Mouse (Mus musculus) hindlimb bud, embryonic 11.5 days (tissue): ENCODE measurements around the gene Sh2d2a.
"Not testable (repeated sequence)": the region's sequence is repeated elsewhere in the genome, so short reads cannot be mapped to it uniquely, and the experiment has no call there.

Experiments used
- DNase-seq: peaks from one replicate; pipeline ENCODE4 v3.0.0-alpha.2; 2012; ENCODE audit warnings: low read depth, low spot score; ENCODE audit errors: extremely low spot score

The Sh2d2a gene

DNA sequence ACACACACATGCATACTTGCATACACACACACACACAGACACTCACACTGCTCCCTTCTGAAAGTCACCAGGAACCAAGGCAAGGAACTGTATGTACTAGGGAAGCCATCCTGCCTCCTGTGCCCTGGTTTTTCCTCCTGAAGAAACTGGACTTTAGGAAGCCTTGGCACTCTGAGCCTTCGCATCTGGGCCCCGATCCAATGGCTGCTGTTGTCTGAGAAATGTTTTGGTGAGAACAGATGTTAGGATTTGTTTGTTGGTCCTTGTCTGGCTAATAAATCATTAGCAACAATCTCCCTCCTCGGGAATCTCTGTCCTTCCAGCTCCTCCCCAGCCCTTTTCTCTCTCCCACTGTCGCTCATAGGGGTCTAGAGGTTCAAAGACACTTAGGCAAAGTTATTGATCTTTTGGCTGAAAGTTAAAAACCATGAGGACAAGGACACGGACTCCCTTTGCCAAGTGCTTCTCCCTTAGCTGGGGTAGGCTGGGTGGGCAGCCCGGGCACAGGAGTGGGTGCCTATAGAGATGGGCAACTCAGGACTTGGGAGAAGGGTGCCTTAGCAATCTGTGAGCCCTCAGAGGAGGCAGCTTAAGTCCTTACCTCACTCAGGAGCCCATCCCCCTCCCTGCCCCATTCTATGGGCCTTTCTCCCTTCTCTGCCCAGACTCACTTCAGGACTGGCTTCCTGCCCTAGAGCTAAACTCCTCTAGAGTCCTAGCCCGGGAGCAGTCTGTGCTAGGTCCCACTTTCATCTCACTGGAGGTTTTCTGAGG, 8.4 kb downstream of the Sh2d2a start:
- DNase-seq: no peak

DNA sequence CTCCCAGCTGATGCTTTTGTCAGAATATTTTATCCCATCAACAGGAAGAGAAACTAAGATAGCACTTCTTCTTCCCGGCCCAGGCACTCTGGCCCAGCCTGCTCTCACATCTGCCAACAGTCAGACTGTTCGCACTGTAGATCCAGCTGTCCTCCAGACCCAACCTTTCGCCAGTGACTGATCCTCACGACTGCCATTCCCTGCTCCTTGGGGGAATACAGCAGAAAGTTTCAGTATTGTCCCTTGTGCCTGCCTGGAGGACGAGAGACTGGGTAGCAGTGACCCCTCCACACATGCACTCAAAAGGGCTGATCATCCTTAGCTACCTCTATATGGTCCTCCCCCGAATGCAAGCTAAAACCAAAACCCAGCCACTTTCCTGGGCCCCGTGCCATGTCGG, 9.4 kb downstream of the Sh2d2a start:
- no peak for DNase-seq

DNA sequence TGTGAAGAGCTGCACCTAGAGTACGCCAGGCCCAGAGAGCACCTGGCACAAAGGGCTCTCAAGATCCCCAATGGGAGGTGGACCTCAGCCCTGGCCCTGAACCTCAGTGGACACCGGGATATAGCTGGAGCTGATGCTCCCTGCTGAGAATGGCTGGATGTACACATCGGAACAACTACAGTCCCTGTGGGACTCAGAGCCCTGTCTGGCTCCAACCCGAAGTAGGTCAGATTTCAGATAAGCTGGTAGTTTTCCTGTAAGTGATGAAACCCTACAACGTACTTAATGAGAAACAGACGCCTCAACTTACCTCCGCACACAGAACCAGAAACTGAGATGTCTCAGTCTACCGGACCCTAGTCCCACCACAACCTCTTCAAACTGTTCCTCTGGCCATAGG, 11.1 kb downstream of the Sh2d2a start:
- no peak for DNase-seq

DNA sequence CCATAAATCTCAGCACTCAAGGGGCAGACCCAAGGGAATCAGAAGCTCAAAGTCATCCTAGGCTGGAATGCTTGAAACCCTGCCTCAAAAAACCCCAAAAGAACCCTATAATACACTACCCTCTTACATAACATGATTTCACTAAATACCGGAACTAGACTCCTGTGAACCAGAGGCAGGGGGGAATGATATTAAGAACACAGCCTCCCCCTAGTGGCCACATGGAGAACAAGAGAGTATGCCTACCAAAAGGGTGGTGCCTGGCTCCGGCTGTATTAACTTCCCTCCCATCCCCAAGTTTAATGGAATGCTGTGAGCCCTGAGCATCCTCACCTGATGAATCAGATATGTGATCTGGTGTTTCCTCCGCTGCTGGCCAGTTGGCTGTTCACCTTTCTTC, 13.3 kb downstream of the Sh2d2a start:
- DNase-seq: peak; percentile 33

DNA sequence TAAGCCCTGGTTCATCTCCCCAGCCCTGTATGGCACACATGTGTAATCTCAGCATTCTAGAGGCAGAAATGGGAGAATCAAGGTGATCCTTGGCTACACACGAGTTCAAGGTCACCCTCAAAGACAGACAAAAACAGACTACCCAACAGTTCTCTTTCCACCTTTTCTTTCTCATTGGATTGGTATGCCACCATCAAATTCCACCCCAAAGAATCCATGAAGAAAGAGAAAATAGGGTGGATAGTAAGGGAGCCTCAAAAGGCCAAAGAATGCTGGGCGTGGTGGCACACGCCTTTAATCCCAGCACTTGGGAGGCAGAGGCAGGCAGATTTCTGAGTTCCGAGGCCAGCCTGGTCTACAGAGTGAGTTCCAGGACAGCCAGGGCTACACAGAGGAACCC, 17.6 kb downstream of the Sh2d2a start:
- DNase-seq: not testable (repeated sequence)

DNA sequence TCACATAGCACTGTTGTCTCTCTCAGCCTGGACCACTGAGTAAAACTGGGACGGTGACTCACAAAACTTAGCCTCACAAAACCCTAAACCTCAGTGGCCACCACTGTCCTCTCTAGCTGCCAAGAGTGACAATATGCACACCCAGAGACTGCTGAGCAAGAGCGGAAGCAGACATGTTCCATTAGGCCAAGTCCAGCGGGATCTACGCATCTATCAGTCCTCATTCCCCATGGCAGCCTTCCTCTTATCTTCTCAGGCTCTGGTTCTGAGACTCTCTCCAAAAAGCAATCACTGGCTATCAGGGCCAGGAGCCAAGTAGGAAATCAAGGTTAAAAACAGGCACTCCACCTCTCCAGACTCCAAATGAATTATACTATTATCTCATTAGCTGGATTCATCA, 31.2 kb downstream of the Sh2d2a start:
- no peak for DNase-seq

DNA sequence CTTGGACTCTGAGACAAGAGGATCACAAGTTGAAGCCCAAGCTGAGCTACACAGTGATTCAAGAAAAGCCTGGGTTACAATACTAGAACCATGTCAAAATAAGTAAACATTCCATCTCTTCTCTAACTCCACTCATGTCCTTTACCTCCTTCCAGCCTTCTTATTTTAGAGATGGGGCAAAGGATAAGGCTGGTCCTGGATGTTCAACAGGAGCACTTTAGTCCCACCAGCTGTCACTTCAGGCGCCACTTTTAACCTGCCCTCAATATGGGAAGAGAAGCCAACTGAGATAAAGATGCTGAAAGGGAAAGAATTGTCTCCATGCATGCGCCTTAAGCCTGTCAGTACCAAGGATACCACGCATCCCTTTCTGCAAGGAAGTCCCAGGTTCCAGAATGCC, 37.7 kb downstream of the Sh2d2a start:
- no peak for DNase-seq

DNA sequence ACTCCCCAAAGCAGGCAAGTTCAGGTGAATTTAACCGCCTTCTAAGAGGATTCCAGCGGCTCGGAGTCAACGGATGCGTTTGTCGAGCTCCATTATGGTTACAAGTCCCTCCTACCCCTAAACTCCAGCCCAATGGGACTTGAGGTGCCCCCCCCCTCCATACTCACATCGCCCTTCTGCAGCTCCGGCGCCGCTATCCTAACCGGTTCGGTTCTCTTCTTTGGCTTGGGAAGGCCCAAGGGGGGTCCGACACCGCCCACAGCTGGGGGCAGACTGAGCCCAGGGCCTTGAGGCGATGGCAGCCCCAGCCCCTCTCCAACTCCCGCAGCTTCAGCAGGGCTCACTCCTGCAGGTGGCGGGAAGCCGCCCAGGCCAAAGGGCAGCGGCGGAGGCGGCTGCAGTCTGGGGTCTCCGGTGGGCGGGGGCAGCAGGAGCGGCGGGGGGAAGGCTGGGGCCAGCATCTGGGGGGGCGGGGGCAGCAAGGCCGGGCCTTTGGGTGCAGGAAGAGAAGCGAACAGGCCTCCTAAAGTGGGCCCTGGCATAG, 38.2 kb downstream of the Sh2d2a start:
- no peak for DNase-seq

GRCm38 (mm10) chr3:87885281-87886003, 38.9 kb downstream of the Sh2d2a start, which contains the start of gene Prcc:
Gene Prcc (minus strand): TSS chr3:87885608.
- DNase-seq: peak; percentile 99

DNA sequence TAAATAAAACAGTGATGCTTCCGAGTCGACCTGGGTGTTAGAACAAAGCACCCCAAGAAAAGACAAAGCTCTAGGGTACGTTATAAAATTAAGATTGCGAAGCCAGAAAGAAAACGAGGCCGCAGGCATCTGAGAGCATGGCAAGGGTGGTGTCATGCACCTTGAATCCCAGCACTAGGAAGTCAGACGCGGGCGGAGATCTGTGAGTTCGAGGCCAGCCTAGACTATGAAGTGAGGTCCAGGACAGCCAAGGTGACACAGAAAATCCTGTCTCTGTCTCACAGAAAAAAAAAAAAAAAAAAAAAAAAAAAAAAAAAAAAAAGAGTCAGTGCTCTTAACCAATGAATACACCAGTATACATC, 39.4 kb downstream of the Sh2d2a start:
- DNase-seq: no peak

- no peak for DNase-seq
These were observed 39.9 kb downstream of the Sh2d2a start for GRCm38 (mm10) chr3:87886416-87886815.

DNA sequence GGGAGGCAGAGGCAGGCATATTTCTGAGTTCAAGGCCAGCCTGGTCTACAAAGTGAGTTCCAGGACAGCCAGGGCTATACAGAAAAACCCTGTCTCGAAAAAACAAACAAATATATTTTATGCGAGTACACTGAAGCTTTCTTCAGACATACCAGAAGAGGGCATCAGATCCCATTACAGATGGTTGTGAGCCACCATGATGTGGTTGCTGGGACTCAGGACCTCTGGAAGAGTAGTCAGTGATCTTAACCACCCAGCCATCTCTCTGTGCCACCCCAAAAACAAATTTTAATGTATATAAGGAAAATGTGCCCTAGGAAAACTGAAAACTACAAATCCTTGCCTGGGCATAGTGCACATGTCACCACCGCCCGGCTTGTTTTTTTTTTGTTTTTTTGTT, 40.8 kb downstream of the Sh2d2a start:
- DNase-seq: not testable (repeated sequence)

- no peak for DNase-seq
These were observed 44.9 kb downstream of the Sh2d2a start for GRCm38 (mm10) chr3:87891481-87891880.

- no peak for DNase-seq
These were observed 46.9 kb downstream of the Sh2d2a start for GRCm38 (mm10) chr3:87893367-87893905.

- DNase-seq: no peak
These were observed 52.7 kb downstream of the Sh2d2a start for GRCm38 (mm10) chr3:87899266-87899665.

DNA sequence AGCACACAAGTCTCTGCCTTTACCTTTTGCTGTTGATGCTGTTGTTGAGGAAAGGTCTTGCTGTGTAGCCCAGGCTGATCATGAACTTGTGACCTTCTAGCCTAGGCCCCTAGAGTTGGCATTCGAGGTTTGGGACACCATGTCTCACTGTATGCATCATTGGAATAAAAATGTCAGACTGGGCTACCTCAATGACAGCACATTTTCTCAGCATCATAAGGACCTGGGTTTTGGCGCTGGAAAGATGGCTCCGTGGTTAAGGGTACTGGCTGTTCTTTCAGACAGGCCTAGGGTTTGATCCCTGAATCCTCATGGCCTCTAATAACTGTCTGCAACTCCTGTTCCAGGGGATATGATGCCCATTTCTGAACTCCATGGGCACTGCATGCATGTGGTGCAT, 53.2 kb downstream of the Sh2d2a start:
- no peak for DNase-seq

GRCm38 (mm10) chr3:87901036-87901624, 54.6 kb downstream of the Sh2d2a start:
- DNase-seq: no peak

DNA sequence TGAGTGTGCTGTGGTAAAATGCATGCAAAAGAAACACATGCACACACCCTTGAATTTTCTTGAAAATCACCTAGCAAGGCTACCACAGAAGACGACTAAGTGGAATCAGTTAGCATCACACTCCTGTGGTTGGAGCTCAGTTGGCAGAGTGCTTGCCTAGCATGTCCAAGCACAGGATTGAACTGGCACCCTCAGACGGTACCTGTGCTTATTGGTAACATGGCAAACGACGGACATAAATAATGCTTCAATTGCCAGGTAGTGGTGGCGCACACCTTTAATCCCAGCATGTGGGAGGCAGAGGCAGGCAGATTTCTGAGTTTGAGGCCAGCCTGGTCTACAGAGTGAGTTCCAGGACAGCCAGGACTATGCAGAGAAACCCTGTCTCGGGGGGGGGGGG, 55.4 kb downstream of the Sh2d2a start:
- not testable (repeated sequence) for DNase-seq

DNA sequence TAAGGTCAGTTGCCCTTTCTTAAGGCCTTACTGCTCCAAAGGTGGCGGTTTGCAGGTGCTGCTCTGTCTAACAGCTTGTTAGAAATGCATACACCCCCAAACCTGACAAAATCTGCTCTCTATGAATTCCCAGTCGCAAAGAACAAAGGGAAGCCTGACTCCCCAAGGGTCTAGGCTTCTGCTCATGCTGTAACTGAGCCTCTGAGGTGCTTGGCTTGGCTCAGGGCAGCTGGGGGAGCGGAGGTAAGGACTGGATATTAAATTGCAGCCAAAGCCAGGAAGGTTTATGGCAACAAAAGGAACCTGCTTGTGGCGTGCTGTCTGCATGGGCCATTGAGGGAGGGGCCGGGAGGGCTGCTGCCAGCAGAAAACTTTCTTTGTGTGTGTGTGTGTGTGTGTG, 57.3 kb downstream of the Sh2d2a start:
- no peak for DNase-seq
